Mouse (Mus musculus) naive thymus-derived CD4-positive, alpha-beta T cell, adult 5 months (primary cell): ENCODE results near the gene Creg2. TPM values are rescaled to one million over a fixed set of nuclear protein-coding genes. Genes with fewer than 3 reads are reported as not detected.

Experiments used
- polyA plus RNA-seq: library from polyadenylated mRNA; unstranded; fragments of 100-300 nt; shearing (Covaris generic); gene quantifications from one replicate; pipeline ENCODE4 v1.2.1, GENCODE M21; 2017

Creg2 gene
- polyA plus RNA-seq = not detected

GRCm38 (mm10) chr1:39651241-39651548 is at the start of gene Creg2:
Gene Creg2 (minus strand): TSS chr1:39651474.

GRCm38 (mm10) chr1:39577253-39577705 is 74.0 kb downstream of the Creg2 start, which contains the start of gene Rnf149:
Gene Rnf149 (minus strand): TSS chr1:39577405.

Other genes with a start within 250 kb of the Creg2 start
- gene Tbc1d8, start 172.7 kb downstream of the Creg2 start, polyA plus RNA-seq = 0.75 TPM
- gene Cnot11, start 116.5 kb downstream of the Creg2 start, polyA plus RNA-seq = 36.8 TPM
- 38.8 TPM for gene Rnf149, start 74.1 kb downstream of the Creg2 start, polyA plus RNA-seq
- gene Rfx8, start 69.5 kb upstream of the Creg2 start, polyA plus RNA-seq = not detected
- gene Gm3646, start 153.9 kb upstream of the Creg2 start, polyA plus RNA-seq = not detected
- gene Map4k4, start 249.4 kb upstream of the Creg2 start, polyA plus RNA-seq = 135 TPM